Mouse (Mus musculus): ENCODE measurements at regions not wholly inside any gene's neighbourhood (a gene's known extent, or its start where the extent isn't known, plus 50 kb on each side); places are given as distances from the start of the nearest gene placed in this dataset.

- DNase-seq: no peak
These were observed 978.3 kb downstream of the Pdha2 start for GRCm38 (mm10) chr3:140233809-140234208.

GRCm38 (mm10) chr3:140239276-140239675 is 972.9 kb downstream of the Pdha2 start:
- no peak for DNase-seq
